ENCODE assay signal across 27 mouse cellular contexts in the genomic region with DNA sequence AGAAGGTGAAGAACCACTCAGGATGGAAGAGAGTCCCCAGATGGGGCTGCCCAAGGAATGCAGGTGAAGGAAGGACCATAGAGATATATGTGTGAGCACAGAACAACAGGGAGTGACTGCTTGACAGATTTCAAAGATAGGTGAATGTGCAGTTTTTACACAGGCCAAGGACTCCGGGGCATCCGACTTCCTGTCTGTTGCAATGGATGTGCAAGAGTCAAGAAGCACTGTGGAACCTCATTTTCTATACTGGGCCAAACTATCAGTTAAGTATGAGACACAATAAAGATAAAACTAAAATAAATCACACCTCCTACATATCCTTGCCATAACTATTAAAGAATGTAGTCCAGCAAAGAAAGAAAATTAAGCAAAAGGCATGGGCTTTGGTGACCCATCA. TPM values are rescaled to one million over a fixed set of nuclear protein-coding genes. Genes with fewer than 3 reads are reported as not detected.
DNase-seq lines count a peak whose midpoint lies in the region; ATAC-seq and TF ChIP-seq lines count a peak whose summit lies in the region.
"Had no signal": no experiment of that assay in that cellular context is flagged by ENCODE, and none has a peak within 500 bp of the region (broad histone marks: within the 10 kb centered on the region; RNA-seq: fewer than 3 reads in every experiment).

No protein-coding gene starts in this region.

- no peak for TF ChIP-seq CTCF in gastrocnemius, adult 2 months (IDR thresholded peaks at IDR 0.05)
- no peak for TF ChIP-seq CTCF in bone marrow, adult 2 months (IDR thresholded peaks at IDR 0.05; ENCODE audit: control insufficient read depth, insufficient read depth, low read length)

- peak overlapping the region; percentile 12; the same call in 1 of the 2 replicates for H3K27ac ChIP-seq in gastrocnemius, adult 2 months
- peak overlapping the region; percentile 59; the same call in 1 of the 2 replicates for H3K27ac ChIP-seq in bone marrow, adult 2 months (ENCODE audit: control insufficient read depth, insufficient read depth, low read depth, low read length, poor library complexity)
- H3K27ac ChIP-seq: embryonic facial prominence, embryonic 10.5 days; forebrain, embryonic 13.5 days; hindbrain, embryonic 13.5 days; hindbrain, postnatal 0 days had no signal

- no peaks in the 10 kb centered on the region; the same call in 1 of the 2 replicates for H3K4me1 ChIP-seq in bone marrow, adult 2 months (ENCODE audit: control insufficient read depth, insufficient read depth, low read length)
- H3K4me1 ChIP-seq: forebrain, embryonic 13.5 days; hindbrain, embryonic 13.5 days had no signal

- no peak for TF ChIP-seq POLR2A in bone marrow, adult 2 months (IDR thresholded peaks at IDR 0.05; ENCODE audit: borderline replicate concordance, control insufficient read depth, low read depth, low read length)

- ATAC-seq in megakaryocyte progenitor cell, adult 5-6 weeks (replicated peaks; ENCODE audit: poor library complexity) = peak; percentile 79
- ATAC-seq: forebrain, embryonic 13.5 days; forebrain, postnatal 0 days; hindbrain, postnatal 0 days had no signal

- H3K4me3 ChIP-seq in gastrocnemius, adult 2 months = no peak overlapping the region
- H3K4me3 ChIP-seq in bone marrow, adult 2 months (replicated peaks; ENCODE audit: control insufficient read depth, low read depth, low read length) = no peak overlapping the region
- H3K4me3 ChIP-seq: embryonic facial prominence, embryonic 10.5 days; forebrain, embryonic 13.5 days; heart, embryonic 10.5 days; hindbrain, embryonic 13.5 days had no signal

- WGBS in bone marrow, adult 2 months = 30% methylated on average over 2 of the region's 2 CpGs

- intact Hi-C loops in gastrocnemius, adult 2 months (cut with DNase I) = no loop called here

- no peak for DNase-seq in gastrocnemius, adult 2 months
- DNase-seq in gastrocnemius, postnatal 25 days = no peak
- peak; percentile 19 for DNase-seq in 3T3-L1 (ENCODE audit: low read depth, low spot score)
- DNase-seq in cerebellum, postnatal 4 days (ENCODE audit: low spot score in 2 of 2) = no peak
- no peak for DNase-seq in heart, postnatal 4 days
- no peak for DNase-seq in urinary bladder, postnatal 14 days (ENCODE audit: low spot score)
- DNase-seq: adrenal gland, postnatal 10 days; cerebellum, adult 11-12 months; cerebellum, adult 9-10 months; cerebellum, postnatal 25 days; forebrain, postnatal 0 days; gastrocnemius, postnatal 36 days; heart, adult 18-20 months; heart, postnatal 10 days had no signal

RNA-seq across cellular contexts. Expression of a gene that starts 40.0 kb away (rescaled TPM):
- total RNA-seq in gastrocnemius, adult 2 months (2021) = under 1 TPM in 1 of 2 experiments, not detected in 1; 0.22 TPM
- total RNA-seq in gastrocnemius, postnatal 25 days (2021) = not detected
- not detected in 2 replicates for polyA plus RNA-seq in bone marrow, adult 2 months (2011; ENCODE audit: insufficient read depth, insufficient read length, low replicate concordance, missing spikeins)
- not detected in 2 replicates for total RNA-seq in megakaryocyte progenitor cell, adult 5-6 weeks (2015)
- total RNA-seq in megakaryocyte progenitor cell, adult 5-6 weeks (2017) = not detected in 2 replicates
- total RNA-seq in heart, postnatal 4 days (2021) = not detected
- total RNA-seq: adrenal gland, postnatal 10 days; adrenal gland, postnatal 4 days; ES-E14; forebrain, postnatal 0 days; gastrocnemius, adult 18-20 months; gastrocnemius, postnatal 36 days; heart, adult 18-20 months; heart, postnatal 10 days; hematopoietic stem cell, adult 5-6 weeks; hindbrain, postnatal 0 days had no signal
- polyA plus RNA-seq: embryonic facial prominence, embryonic 10.5 days; embryonic facial prominence, embryonic 14.5 days; forebrain, postnatal 0 days; heart, embryonic 14.5 days; hindbrain, embryonic 13.5 days; hindbrain, postnatal 0 days had no signal
